Mouse (Mus musculus): Measurements from ENCODE around the gene Thpo.

Thpo gene

GRCm38 (mm10) chr16:20725321-20725720 is 9.0 kb downstream of the Thpo start:
- no peak for DNase-seq (ENCODE audit: low read depth, low spot score)

GRCm38 (mm10) chr16:20724338-20724748 is 10.0 kb downstream of the Thpo start:
- DNase-seq (ENCODE audit: low read depth, low spot score): peak; percentile 92

- no peak for DNase-seq (ENCODE audit: low read depth, low spot score)
Measured at GRCm38 (mm10) chr16:20723247-20723646, 11.1 kb downstream of the Thpo start.

- no peak for DNase-seq (ENCODE audit: low read depth, low spot score)
Measured at GRCm38 (mm10) chr16:20722736-20723135, 11.6 kb downstream of the Thpo start.

- DNase-seq (ENCODE audit: low read depth, low spot score): no peak
Measured at GRCm38 (mm10) chr16:20721808-20722207, 12.5 kb downstream of the Thpo start.

- no peak for DNase-seq (ENCODE audit: low read depth, low spot score)
Measured at GRCm38 (mm10) chr16:20717978-20718670, 16.2 kb downstream of the Thpo start.

- peak; percentile 99 for DNase-seq (ENCODE audit: low read depth, low spot score)
Measured at GRCm38 (mm10) chr16:20717181-20717977, 16.9 kb downstream of the Thpo start, which contains the start of the genes Polr2h and Clcn2. Polr2h (plus strand) TSS chr16:20717665. Clcn2 (minus strand) TSS chr16:20717746.

- DNase-seq (ENCODE audit: low read depth, low spot score): no peak
Measured at GRCm38 (mm10) chr16:20716841-20717180, 17.5 kb downstream of the Thpo start.

- DNase-seq (ENCODE audit: low read depth, low spot score): peak; percentile 92
Measured at GRCm38 (mm10) chr16:20715976-20716840, 18.1 kb downstream of the Thpo start.

- no peak for DNase-seq (ENCODE audit: low read depth, low spot score)
Measured at GRCm38 (mm10) chr16:20715566-20715965, 18.7 kb downstream of the Thpo start.

- no peak for DNase-seq (ENCODE audit: low read depth, low spot score)
Measured at GRCm38 (mm10) chr16:20715161-20715560, 19.1 kb downstream of the Thpo start.

GRCm38 (mm10) chr16:20714307-20715080 is 19.8 kb downstream of the Thpo start:
- DNase-seq (ENCODE audit: low read depth, low spot score): peak; percentile 79

- no peak for DNase-seq (ENCODE audit: low read depth, low spot score)
Measured at GRCm38 (mm10) chr16:20712889-20713288, 21.4 kb downstream of the Thpo start.

- no peak for DNase-seq (ENCODE audit: low read depth, low spot score)
Measured at GRCm38 (mm10) chr16:20712190-20712589, 22.1 kb downstream of the Thpo start.

GRCm38 (mm10) chr16:20710810-20711209 is 23.5 kb downstream of the Thpo start:
- peak; percentile 61 for DNase-seq (ENCODE audit: low read depth, low spot score)

GRCm38 (mm10) chr16:20710370-20710769 is 23.9 kb downstream of the Thpo start:
- DNase-seq (ENCODE audit: low read depth, low spot score): no peak

GRCm38 (mm10) chr16:20708939-20709734 is 25.2 kb downstream of the Thpo start:
- DNase-seq (ENCODE audit: low read depth, low spot score): peak; percentile 50

- DNase-seq (ENCODE audit: low read depth, low spot score): no peak
Measured at GRCm38 (mm10) chr16:20708220-20708938, 25.9 kb downstream of the Thpo start.

- no peak for DNase-seq (ENCODE audit: low read depth, low spot score)
Measured at GRCm38 (mm10) chr16:20706407-20707055, 27.8 kb downstream of the Thpo start.

Measured in ZHBTc4 (cell line).